Mouse (Mus musculus) frontal cortex, postnatal 36 days (tissue): Measurements from ENCODE around the gene E130208F15Rik.
A peak's percentile ranks its signal among the peaks of the same experiment; 100 is the strongest.

ENCODE experiments used
- DNase-seq, 2 experiments: peaks; one replicate each; pipeline ENCODE4 v3.0.0; 2022; ENCODE audit warnings: low spot score in 2 of 2

E130208F15Rik gene

DNA sequence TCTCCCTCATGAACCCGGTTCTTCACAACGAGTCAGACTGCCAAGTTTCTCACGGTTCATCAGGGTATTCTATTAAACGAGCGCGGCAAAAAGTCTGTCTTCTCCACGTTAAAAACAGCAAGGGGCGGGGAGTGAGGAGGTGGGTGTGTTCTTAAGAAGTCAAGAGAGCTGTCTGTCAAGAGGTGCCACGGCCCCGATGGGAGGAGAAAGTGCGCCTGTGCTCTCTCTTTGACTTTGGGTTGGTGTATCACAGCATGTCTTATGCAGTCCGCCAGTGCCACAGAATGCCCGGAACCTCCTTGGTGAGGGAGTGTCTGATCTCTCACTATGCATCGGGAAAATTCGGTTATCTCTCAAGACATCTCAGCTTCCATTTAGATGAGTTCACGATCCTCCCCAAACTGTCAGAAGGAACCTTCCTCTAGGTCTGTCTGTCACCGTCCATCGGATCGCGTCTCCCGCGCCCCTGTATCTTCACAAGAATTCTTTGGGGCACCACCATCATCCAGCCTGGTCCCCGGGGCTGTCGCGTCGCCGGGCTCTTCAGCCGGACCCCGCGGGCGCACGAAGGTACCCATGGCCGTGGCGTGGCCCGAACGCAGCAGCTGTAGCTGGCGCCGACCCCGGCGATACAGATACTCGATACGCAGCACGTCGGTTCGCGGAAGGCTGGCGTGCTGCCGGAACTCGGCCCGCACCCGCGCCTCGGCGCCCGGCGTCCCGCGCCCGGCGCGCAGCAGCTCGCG lies at the start of gene E130208F15Rik:
TSS of gene E130208F15Rik (plus strand) at position 202 of the 746 bp plus-strand sequence.
- peak; percentile 67 to 78 for DNase-seq

DNA sequence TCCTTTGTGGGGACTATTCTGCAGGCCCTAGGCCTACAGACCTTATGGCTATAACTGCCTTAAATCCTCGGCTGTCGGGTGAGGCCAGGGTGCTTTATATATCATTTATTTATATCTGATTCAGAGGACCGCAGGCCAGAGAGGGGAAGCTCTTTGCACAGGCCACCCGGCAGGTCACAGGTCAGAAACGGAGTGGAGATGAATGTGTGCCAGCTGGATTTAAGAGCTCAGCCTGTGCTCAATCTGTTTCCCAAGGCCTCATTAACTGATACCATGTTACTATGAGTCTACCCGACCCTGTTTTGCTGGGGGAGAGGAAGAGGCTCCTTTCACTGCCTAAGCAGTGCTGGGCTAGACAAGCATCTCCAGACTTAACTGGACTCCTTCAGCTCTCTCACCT lies 47.2 kb upstream of the E130208F15Rik start:
- no peak for DNase-seq

DNA sequence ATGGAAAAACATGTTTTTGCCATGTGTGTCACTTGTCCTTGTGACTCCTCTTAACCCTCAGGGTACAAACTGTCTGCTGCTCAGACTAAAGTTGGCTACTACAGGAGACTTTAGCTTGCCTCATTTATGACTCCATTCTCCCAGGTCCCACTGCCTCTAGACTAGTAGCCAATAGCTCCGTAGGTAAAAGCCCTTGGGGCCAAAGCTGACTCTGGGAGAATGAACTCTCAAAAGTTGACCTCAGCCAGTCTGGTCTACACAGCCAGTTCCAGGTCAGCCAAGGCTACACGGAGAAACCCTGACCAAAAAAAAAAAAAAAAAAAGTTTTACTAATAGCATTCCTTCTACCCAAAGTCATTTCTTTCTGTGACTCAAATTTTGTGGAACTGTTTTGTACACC lies 42.6 kb upstream of the E130208F15Rik start:
- DNase-seq = no peak

DNA sequence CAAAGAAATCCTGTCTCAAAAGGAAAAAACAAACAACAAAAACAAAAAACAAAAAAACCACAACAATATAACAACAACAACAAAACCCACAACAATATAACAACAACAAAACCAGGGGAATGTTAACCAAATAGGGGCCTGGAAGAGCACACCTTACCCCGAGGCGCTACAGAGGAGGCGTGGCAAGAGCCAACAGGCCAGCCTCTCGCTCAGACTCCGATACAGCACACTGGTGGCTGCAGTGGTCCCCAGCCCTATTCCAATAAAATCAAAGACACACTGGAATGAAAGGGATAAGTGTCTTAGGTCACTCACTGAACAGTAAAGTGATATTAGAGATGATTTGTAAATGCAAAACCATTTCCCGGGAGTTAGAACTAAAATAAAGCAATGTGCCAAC lies 42.0 kb upstream of the E130208F15Rik start:
- no peak for DNase-seq

DNA sequence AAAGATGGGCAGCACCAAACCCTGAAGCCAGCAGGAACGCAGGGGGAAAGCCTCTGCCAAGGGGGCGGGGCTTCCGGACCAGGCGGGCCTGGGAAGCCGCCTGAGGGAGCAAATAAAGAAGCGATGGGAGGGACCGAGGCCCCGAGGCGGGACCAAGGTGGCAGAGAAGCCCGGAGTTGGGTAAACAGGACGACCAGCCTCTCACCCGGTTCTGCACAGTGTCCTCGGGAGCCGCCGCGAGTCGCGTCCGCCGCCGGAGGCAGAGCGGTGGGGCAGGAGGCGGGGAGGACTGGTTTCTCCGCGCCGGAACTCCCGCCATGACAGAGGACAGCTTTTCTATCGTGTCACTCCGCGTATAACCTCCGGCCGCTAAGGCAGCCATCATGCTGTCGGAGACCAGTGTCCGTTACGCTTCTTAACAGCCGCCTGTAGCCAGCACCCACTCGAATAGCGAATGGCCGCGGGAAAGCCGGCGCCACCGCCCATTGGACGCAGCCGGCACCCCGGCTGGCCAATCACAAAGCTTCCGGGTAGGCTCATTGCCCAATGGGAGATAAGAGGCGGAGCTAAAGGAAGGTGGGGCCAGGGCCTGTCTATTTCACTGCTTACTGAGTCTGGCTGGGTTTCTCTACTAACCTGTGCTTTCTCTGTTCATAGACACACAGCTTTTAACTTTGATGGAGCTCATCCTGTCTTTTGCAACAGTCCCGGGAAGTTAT lies 41.4 kb upstream of the E130208F15Rik start, which contains the start of the genes Thap8 and Wdr62:
TSS of gene Thap8 (plus strand) at position 144 of the 719 bp plus-strand sequence.
TSS of gene Wdr62 (minus strand) at position 469 of the 719 bp plus-strand sequence.
- peak; percentile 88 to 92 for DNase-seq

DNA sequence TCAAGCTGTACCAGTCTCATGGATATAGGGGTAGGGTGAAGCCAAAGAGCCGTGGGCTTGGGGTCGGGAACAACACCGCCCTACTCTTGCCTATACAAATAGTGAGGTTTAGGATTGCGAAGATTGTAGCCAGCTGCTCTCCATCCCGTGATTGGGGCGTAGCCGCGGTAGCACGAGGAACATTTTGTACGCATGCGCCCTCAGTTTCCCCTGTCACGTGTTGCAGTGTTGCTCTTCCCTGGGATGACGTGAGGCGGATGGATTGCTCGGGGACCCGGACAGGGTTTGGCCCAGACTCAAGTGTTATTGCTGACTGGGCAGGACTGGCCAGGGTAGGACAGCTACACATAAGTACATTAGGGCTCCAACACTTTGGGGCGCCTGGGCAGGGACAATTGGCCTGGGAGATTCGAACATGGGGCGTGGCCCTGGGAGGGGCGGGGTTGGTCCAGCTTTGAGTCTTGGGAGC lies 40.8 kb upstream of the E130208F15Rik start:
- DNase-seq = peak; percentile 81 to 87

DNA sequence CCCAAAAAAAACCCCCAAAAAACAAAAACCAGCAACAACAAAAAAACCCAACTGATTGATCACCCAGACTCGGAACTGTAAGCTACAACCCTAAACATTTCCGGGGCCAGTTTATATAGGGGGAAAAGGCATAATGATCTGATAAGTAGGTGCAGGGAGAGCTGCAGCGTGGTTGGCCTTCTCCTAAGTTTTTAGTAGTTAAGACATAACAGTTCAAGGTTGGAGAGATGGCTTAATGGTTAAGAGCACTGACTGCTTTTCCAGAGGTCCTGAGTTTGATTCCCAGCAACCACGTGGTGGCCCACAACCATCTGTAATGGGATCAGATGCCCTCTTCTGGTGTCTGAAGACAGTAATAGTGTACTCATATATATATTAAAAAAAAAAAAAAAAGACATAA lies 40.0 kb upstream of the E130208F15Rik start:
- DNase-seq = no peak

DNA sequence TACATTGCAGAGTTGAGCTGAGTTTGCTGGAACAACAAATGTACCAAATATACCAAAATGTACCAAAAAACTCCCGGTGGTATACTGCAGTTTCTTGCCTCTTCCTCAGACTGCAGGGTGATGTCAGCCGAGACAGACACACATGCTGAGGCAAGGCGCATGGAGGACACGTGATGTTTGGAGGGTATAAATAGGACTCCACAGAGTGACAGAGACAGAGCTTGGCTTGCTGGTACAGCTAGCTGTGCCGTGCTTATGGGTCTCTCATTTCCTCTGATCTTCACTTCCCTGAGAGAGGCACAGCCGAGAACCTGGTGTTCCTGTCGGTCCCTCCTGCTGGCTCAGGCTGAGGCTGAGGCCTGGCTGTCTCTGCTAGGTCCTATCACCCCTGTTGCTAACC lies 38.8 kb upstream of the E130208F15Rik start:
- DNase-seq = no peak

DNA sequence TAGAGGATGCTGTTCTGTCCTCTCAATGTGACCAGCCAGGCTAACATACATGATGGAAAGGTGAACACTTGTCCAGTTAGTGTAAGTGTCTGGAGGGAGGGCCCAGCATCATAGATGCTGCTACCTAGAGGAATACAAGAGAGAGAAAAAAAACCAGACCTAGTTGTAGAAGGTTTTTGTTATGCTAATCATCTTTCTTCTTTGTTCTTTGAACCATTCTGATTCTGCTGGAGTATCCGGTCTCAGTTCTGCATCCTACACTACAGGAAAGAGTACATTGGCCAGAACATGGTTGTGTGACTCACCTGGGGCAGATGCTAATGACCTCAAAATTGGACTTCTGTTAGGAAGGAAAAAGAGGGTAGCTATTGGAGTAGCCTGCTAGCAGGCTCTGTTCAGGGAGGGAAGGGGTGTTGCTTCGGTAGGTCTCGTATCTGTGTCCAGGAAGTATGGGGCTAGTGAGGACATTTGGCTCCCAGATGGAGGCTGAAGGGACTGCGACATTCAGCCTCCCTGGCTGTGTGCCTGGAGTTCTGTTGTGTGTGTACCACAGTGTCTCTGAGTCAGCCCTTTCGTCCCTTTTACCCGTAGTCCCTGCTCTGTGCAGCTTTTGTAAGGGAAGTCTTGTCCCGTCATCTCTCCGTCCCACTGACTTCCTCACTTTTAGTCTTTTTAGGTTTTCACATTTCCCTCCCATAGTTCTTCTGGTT lies 34.7 kb upstream of the E130208F15Rik start:
- DNase-seq = no peak

DNA sequence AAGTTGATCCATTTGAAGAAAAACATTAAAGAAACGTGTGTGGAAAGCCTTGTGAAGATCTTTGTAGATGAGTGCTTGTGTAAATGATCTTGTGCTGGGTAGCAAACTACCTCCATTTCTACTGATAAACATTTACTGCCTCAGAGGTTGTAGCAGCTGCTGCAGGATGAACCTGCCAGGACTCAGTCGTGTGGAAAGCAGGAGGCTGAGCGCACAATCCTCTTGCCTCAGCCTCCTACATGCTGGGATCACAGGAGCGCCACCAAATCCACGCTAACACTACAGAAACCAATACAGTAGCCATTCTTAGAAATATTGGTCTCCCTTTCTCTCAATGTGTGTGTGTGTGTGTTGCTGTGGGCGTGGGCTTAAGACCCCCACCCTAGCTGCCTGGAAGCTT lies 33.5 kb upstream of the E130208F15Rik start:
- no peak for DNase-seq

DNA sequence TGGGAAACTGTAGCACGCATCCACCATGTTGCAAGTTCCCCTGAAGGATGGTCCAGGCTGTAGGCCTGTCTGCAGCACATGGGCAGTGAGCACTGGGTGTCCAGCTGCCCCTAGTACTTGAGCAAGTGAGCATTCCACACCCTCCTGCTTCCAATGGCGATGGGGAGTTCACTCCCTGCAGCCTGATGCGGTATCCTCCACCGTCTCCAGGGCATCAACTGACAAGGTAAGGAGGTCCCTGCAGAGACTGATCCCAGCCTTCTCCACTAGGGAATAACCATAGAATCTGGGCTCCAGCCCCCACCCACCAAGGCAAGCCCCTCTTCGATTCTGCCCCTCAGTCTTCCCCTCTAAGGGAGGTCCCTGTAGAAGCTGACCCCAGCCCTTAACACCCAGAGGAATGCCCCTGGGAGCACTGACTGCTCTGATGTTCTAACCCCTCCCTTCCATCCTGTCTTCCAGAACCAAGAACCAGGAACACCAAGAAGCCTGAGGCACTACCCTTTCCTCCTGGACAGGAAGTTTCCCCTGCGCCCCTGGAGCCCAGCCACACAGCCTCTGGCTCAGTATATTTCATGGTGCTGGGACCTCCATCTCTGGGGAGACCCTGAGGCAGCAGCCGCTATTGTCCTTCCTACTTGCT lies 32.3 kb upstream of the E130208F15Rik start:
- no peak for DNase-seq

DNA sequence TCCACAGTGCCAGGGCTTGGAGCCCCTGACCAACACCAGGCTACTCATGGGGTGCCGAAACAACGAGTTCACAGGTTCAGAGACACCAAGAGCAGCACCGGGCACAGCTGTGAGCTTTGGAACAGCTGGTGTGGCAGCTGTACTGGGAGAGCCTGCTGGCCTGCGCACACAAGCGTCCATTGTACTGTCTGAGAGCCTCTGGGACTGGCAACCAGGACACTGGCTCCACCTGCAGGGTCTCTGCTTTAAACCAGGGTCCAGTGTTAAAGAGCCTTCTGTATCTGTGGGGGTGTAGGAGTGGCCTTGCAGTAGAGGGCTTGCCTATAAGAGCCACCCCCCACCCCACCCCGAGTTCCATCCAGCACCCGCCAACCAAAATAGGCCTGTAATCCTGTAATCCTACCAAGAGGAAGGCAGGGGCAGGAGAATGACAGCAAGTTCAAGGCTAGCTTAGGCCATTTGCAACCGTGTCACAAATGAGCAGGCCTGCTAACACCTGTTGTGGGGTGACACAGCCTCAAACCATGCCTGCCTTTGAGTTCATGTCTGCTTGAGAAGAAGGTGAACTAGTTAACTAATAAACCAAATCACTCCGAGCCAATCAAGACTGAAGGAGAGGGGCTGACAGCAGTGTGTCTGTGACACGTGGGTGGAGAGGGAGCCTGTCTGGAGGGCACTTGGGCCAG lies 31.7 kb upstream of the E130208F15Rik start:
- no peak for DNase-seq

DNA sequence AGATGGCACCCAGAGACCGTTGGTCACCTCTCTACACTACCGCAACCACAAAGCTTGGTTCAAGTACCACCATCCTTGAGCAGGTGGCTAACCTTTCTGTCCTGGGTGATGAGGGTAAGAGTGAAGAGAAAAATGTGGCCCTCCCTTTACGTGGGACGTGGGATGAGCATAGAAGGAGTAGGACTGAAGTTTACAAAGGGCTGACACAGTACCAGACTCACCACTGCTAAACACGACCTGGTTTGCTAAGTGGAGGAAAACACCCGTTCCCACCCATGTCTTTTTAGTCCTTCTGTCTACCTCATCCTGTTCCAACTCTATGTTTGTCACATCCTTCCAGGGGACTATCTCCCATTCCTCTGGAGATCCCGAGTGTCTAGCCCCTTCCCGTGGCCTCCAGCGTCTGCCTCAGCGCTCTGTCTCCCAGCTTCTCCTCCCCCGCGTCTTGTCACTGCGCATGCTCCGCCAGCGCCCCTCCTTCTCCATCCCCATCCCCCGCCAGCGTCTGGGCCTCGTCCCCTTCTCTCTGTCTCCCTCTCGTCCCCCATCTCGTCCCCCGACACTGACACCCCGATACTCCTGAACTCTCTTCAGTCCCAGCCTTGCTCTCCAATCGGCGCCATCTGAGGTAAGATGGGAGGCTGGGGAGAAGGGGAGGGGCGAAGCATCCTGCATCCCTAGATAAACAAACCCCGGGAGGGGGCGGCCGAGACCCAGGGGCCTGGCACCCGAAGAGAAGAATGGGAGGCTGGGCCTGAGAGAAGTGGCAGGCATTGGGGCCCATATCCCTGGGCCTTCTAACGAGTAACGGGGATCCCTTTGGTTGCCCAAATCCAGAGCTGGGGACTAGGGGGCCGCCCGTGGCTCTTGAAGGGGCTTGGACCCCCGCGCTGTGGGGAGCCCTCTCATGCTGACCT lies 30.1 kb upstream of the E130208F15Rik start, which contains the start of gene Clip3:
TSS of gene Clip3 (plus strand) at position 514 of the 917 bp plus-strand sequence.
- peak; percentile 91 to 95 for DNase-seq

DNA sequence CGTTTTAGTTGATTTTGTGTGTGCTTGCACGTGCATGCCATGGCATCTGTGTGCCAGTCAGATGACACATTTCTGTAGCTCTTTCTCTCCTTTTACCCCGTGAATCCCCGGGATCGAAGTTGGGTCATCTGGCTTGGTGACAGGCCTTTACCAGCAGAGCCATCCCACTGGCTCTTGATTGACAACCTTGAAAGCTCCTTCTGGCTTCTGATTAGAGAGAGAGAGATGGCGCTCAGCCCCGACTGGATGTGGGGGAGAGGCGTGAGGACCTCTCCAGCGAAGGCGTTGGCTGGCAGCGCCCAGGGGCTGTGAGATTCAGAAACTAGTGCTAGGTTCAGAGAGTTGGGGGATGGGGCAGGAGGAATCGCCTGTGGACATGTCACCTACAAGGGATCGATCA lies 27.7 kb upstream of the E130208F15Rik start:
- DNase-seq = peak; percentile 50 to 51

DNA sequence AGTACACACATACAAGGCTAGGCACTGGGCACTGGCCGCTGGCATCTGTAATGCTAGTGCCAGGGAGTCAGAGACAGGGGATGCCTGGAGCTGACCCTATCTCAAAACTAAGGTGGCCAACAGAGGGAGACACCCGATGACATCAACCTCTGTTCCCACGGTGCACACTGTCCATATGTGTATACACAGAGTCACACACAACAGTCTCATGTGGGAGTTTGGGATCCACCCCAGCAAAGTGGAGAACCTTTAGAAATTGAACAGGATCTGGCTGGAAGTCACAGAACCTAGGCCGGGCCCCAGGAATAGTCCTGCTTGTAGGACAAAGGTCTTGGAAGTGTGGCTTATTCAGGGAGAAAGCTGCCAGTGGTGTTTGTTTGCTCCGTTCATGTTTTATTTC lies 27.2 kb upstream of the E130208F15Rik start:
- no peak for DNase-seq

DNA sequence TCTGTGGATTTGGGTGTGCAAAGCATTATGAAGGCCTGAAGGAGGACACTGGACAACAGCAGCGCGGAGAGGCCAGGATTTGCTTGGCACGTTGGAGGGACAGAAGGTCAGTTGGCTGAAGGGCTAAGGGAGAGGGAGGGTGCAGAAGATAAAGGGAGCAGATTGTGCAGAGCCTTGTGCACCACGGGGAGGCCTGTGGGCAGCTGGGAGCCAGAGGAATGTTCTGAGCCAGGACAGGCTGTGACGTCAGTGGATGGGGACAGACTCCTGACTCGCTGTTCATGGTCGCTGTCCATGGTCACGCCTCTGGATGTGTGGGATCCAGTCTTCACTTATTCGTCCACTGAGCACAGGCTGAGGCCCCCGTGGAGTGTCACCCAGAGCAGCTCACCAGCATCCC lies 26.4 kb upstream of the E130208F15Rik start:
- DNase-seq = no peak

DNA sequence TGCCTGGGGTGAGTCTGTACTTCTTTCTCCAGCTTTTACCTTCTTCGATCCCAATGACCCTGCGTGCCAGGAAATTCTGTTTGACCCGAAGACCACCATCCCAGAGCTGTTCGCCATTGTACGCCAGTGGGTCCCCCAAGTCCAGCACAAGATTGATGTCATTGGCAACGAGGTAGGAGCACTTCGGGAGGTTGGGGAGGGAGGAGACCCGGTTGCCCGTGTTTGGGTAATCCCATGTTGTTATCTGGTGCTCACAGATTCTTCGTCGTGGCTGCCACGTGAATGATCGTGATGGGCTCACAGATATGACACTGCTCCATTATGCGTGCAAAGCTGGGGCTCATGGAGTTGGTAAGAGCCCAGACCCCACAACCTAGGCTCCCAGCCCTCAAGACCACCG lies 24.7 kb upstream of the E130208F15Rik start:
- no peak for DNase-seq

DNA sequence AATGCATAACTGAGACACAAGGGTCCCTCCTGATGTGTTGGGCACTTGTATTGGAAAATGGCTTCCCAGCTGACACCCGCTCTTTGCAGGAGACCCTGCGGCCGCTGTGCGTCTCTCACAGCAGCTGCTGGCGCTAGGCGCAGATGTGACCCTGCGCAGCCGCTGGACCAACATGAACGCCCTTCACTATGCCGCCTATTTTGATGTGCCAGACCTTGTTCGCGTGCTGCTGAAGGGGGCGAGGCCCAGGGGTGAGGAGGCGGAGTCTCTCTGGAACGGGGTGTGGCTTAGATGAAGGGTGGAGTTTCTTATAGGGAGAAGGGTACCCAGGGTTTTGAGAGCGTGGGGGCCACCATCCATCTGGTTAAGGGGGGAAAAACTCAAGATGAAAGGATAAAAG lies 24.3 kb upstream of the E130208F15Rik start:
- no peak for DNase-seq

DNA sequence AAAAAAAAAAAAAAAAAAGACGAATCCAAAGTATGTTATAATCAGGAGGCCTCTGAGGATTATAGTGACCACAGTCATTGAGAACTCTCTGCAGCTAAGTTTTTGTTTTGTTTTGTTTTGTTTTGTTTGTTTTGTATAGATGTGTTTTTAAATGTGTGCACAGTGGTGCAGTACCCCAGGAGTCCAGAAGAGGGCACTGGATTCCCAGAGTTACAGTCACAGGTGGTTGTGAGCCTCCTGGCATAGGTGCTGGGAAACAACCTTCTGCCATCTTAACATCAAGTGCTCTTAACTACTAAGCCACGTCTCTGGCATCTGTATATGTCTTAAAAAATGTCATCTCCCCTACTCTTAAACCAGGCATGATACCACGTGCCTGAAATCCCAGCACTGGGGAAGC lies 20.6 kb upstream of the E130208F15Rik start:
- no peak for DNase-seq
